Mouse (Mus musculus): ENCODE results near the gene Folr1.

GRCm38 (mm10) chr7:101880855-101881254 lies 10.3 kb upstream of the Folr1 start:
- TF ChIP-seq CHD2 (IDR thresholded peaks at IDR 0.05; ENCODE audit: low read depth, low read length) (no peak), HCFC1 (IDR thresholded peaks at IDR 0.05; ENCODE audit: borderline replicate concordance, insufficient read depth, low read length) (no peak), ZC3H11A (IDR thresholded peaks at IDR 0.05; ENCODE audit: borderline replicate concordance, low read depth, low read length) (no peak)
